Mouse (Mus musculus) testis, adult 2 months (tissue): ENCODE measurements around the gene Rxra.

Experiments
- CTCF ChIP-seq: fragments of 200-500 bp; IDR thresholded peaks from 2 replicates; pipeline ENCODE4 v1.5.1; 2012; ENCODE audit warnings: low read depth, mild to moderate bottlenecking, inconsistent platforms, low read length, moderate library complexity; ENCODE audit not compliant: control insufficient read depth, insufficient read depth, insufficient replicate concordance
- POLR2A ChIP-seq: fragments of 200-500 bp; IDR thresholded peaks from 2 replicates; pipeline ENCODE4 v1.6.1; 2012; ENCODE audit warnings: low read depth, mild to moderate bottlenecking, inconsistent platforms, low read length, moderate library complexity; ENCODE audit not compliant: control insufficient read depth

- TF ChIP-seq POLR2A: no peak
- TF ChIP-seq CTCF: no peak
Measured at GRCm38 (mm10) chr2:27718191-27718590, 42.0 kb downstream of the Rxra start.
